Mouse (Mus musculus) limb, embryonic 14.5 days (tissue): ENCODE measurements around the gene Hnrnph3. TPM values are rescaled to one million over a fixed set of nuclear protein-coding genes. Genes with fewer than 3 reads are reported as not detected.

Source experiments
- ATAC-seq: fragments of 200-750 bp; cut with Nextera tagmentation; 2 replicates; pipeline ENCODE4 v1.8.0; 2017; ENCODE audit warnings: low read depth, moderate number of reproducible peaks, moderate TSS enrichment; ENCODE audit not compliant: low FRiP score
- DNase-seq: peaks from one replicate; pipeline ENCODE4 v3.0.0-alpha.2; 2015; ENCODE audit warnings: low spot score
- H3K27ac ChIP-seq: fragments of 300-500 bp; sonication (generic); replicated peaks from 2 replicates; pipeline ENCODE4 v1.5.1; 2014; ENCODE audit warnings: low read depth, mild to moderate bottlenecking, low read length, moderate library complexity, mixed read lengths
- H3K27me3 ChIP-seq: fragments of 300-500 bp; sonication (generic); 2 replicates; pipeline ENCODE4 v1.6.1; 2014; ENCODE audit warnings: low read length, mixed read lengths; ENCODE audit not compliant: control insufficient read depth, insufficient read depth
- H3K36me3 ChIP-seq: fragments of 300-500 bp; sonication (generic); 2 replicates; pipeline ENCODE4 v1.6.1; 2014; ENCODE audit warnings: mild to moderate bottlenecking, low read length, moderate library complexity, mixed read lengths; ENCODE audit not compliant: control insufficient read depth, insufficient read depth
- H3K4me1 ChIP-seq: fragments of 300-500 bp; sonication (generic); 2 replicates; pipeline ENCODE4 v1.6.1; 2014; ENCODE audit warnings: antibody characterized with exemption, low read length, mixed read lengths; ENCODE audit not compliant: control insufficient read depth, insufficient read depth
- H3K4me2 ChIP-seq: fragments of 300-500 bp; sonication (generic); replicated peaks from 2 replicates; pipeline ENCODE4 v1.6.1; 2014; ENCODE audit warnings: low read depth, mild to moderate bottlenecking, low read length, moderate library complexity; ENCODE audit not compliant: severe bottlenecking
- H3K4me3 ChIP-seq: fragments of 300-500 bp; sonication (generic); replicated peaks from 2 replicates; pipeline ENCODE4 v1.5.1; 2014; ENCODE audit warnings: low read length
- H3K9ac ChIP-seq: fragments of 300-500 bp; sonication (generic); 2 replicates; pipeline ENCODE4 v1.6.1; 2014; ENCODE audit warnings: mild to moderate bottlenecking, low read depth, low read length, moderate library complexity; ENCODE audit not compliant: severe bottlenecking
- H3K9me3 ChIP-seq: fragments of 300-500 bp; sonication (generic); 2 replicates; pipeline ENCODE4 v1.6.1; 2016; ENCODE audit warnings: low read length; ENCODE audit not compliant: control insufficient read depth
- POLR2A ChIP-seq: fragments of 200-500 bp; IDR thresholded peaks from 2 replicates; pipeline ENCODE4 v1.8.0; 2012; ENCODE audit warnings: inconsistent platforms, mild to moderate bottlenecking, moderate library complexity, borderline replicate concordance; ENCODE audit not compliant: insufficient read depth, insufficient read length; ENCODE audit errors: extremely low read depth
- WGBS: fragments of 180-500 bp; shearing (Covaris S2); extraction: QIAGEN DNeasy Blood & Tissue Kit; methylation state at CpG from one replicate; pipeline ENCODE4 v1.1.7; 2014; 5-methylcytosine and 5-hydroxymethylcytosine counted together
- polyA plus RNA-seq, 2 experiments: library from polyadenylated mRNA; depleted of rRNA in 1 of 2; stranded (reverse) in 1 of 2; unstranded in 1 of 2; fragments of >200 nt; fragmentation: Nextera tagmentation in 1 of 2; extraction: Ambion mirVana in 1 of 2; gene quantifications; 2 replicates each; pipeline versions ENCODE4 v1.2.1 to v1.2.3; 2012 to 2014

The Hnrnph3 gene
- polyA plus RNA-seq, 2 experiments, result 54.9 to 119 TPM

DNA sequence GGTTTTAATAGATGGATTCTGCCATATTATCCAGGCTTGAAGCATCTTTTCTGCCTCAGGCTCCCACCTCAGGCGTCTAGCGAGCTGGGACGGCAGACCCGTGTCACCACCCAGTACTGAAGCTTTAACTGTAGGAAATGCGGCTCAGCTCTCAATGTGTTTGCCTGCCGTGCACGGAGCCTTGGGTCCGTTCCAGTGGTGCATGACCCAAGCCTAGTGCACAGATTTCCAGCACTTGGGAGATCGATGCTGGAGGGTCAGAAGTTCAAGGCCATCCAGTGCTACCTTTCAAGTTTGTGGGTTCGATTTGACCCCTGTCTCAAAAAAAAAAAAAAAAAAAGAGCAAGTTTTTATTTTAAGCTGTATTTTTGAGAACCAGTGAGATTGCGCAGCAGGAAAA, 58.2 kb downstream of the Hnrnph3 start:
- H3K27me3 ChIP-seq, result no peaks in the 10 kb centered on the region
- no peak for TF ChIP-seq POLR2A
- H3K4me3 ChIP-seq, result no peak overlapping the region
- WGBS, result 92% methylated on average over 11 of the region's 11 CpGs
- no peak overlapping the region for H3K9ac ChIP-seq
- H3K9me3 ChIP-seq, result no peaks in the 10 kb centered on the region
- no peak overlapping the region for H3K4me2 ChIP-seq
- peaks cover 78% of the 10 kb centered on the region for H3K36me3 ChIP-seq
- H3K4me1 ChIP-seq, result no peaks in the 10 kb centered on the region
- no peak overlapping the region for H3K27ac ChIP-seq
- ATAC-seq, result no peak
- no peak for DNase-seq

Other genes with a start within 250 kb of the Hnrnph3 start
- gene Ccar1, start 231.9 kb downstream of the Hnrnph3 start, polyA plus RNA-seq (2012; rRNA removed), result 77.9 and 112 TPM in 2 replicates
- gene Ccar1, start 231.9 kb downstream of the Hnrnph3 start, polyA plus RNA-seq (2014; fragmentation: Nextera tagmentation; extraction: Ambion mirVana), result 115 and 116 TPM in 2 replicates
- 5.2 and 5.3 TPM in 2 replicates for gene Tet1, start 115.2 kb downstream of the Hnrnph3 start, polyA plus RNA-seq (2012; rRNA removed)
- 30.7 and 36.5 TPM in 2 replicates for gene Tet1, start 115.2 kb downstream of the Hnrnph3 start, polyA plus RNA-seq (2014; fragmentation: Nextera tagmentation; extraction: Ambion mirVana)
- gene Slc25a16, start 103.6 kb downstream of the Hnrnph3 start, polyA plus RNA-seq (2012; rRNA removed), result 13.2 and 13.4 TPM in 2 replicates
- gene Slc25a16, start 103.6 kb downstream of the Hnrnph3 start, polyA plus RNA-seq (2014; fragmentation: Nextera tagmentation; extraction: Ambion mirVana), result 11.0 and 11.8 TPM in 2 replicates
- 25.5 and 26.6 TPM in 2 replicates for gene Dna2, start 77.2 kb downstream of the Hnrnph3 start, polyA plus RNA-seq (2012; rRNA removed)
- 13.2 and 14.1 TPM in 2 replicates for gene Dna2, start 77.2 kb downstream of the Hnrnph3 start, polyA plus RNA-seq (2014; fragmentation: Nextera tagmentation; extraction: Ambion mirVana)
- 16.0 and 17.6 TPM in 2 replicates for gene Rufy2, start 44.0 kb downstream of the Hnrnph3 start, polyA plus RNA-seq (2012; rRNA removed)
- gene Rufy2, start 44.0 kb downstream of the Hnrnph3 start, polyA plus RNA-seq (2014; fragmentation: Nextera tagmentation; extraction: Ambion mirVana), result 25.9 and 28.2 TPM in 2 replicates
- gene Pbld2, start 98 bp upstream of the Hnrnph3 start, polyA plus RNA-seq (2012; rRNA removed), result 2.1 and 2.8 TPM in 2 replicates
- gene Pbld2, start 98 bp upstream of the Hnrnph3 start, polyA plus RNA-seq (2014; fragmentation: Nextera tagmentation; extraction: Ambion mirVana), result 0.52 and 0.64 TPM in 2 replicates
- gene Pbld1, start 35.9 kb upstream of the Hnrnph3 start, polyA plus RNA-seq (2012; rRNA removed), result 0.17 and 0.23 TPM in 2 replicates
- gene Pbld1, start 35.9 kb upstream of the Hnrnph3 start, polyA plus RNA-seq (2014; fragmentation: Nextera tagmentation; extraction: Ambion mirVana), result 0.78 and 1.1 TPM in 2 replicates
- gene Atoh7, start 75.4 kb upstream of the Hnrnph3 start, polyA plus RNA-seq (2012; rRNA removed), result 0.08 TPM in 2 replicates
- 0.17 and 0.57 TPM in 2 replicates for gene Atoh7, start 75.4 kb upstream of the Hnrnph3 start, polyA plus RNA-seq (2014; fragmentation: Nextera tagmentation; extraction: Ambion mirVana)
- 4.6 and 4.8 TPM in 2 replicates for gene Mypn, start 179.7 kb upstream of the Hnrnph3 start, polyA plus RNA-seq (2012; rRNA removed)
- 3.4 and 5.4 TPM in 2 replicates for gene Mypn, start 179.7 kb upstream of the Hnrnph3 start, polyA plus RNA-seq (2014; fragmentation: Nextera tagmentation; extraction: Ambion mirVana)
- gene Herc4, start 219.6 kb upstream of the Hnrnph3 start, polyA plus RNA-seq (2012; rRNA removed), result 32.6 and 33.3 TPM in 2 replicates
- 37.2 and 41.2 TPM in 2 replicates for gene Herc4, start 219.6 kb upstream of the Hnrnph3 start, polyA plus RNA-seq (2014; fragmentation: Nextera tagmentation; extraction: Ambion mirVana)